Mouse (Mus musculus) lung, embryonic 15.5 days (tissue): ENCODE results near the gene Grm4. TPM values are rescaled to one million over a fixed set of nuclear protein-coding genes. Genes with fewer than 3 reads are reported as not detected.

Source experiments
- ATAC-seq: fragments of 200-750 bp; cut with Nextera tagmentation; 2 replicates; pipeline ENCODE4 v1.8.0; 2017; ENCODE audit warnings: moderate number of reproducible peaks, borderline replicate concordance; ENCODE audit not compliant: low FRiP score, low TSS enrichment; ENCODE audit errors: extremely low read depth
- H3K27ac ChIP-seq: fragments of 300-500 bp; sonication (generic); 2 replicates; pipeline ENCODE4 v1.5.1; 2015; ENCODE audit warnings: moderate library complexity, mild to moderate bottlenecking, inconsistent platforms
- H3K27me3 ChIP-seq: fragments of 300-500 bp; sonication (generic); 2 replicates; pipeline ENCODE4 v1.6.1; 2015; ENCODE audit warnings: inconsistent platforms
- H3K36me3 ChIP-seq: fragments of 300-500 bp; sonication (generic); 2 replicates; pipeline ENCODE4 v1.6.1; 2015; ENCODE audit warnings: inconsistent platforms
- H3K4me1 ChIP-seq: fragments of 300-500 bp; sonication (generic); 2 replicates; pipeline ENCODE4 v1.6.1; 2015; ENCODE audit warnings: inconsistent platforms
- H3K4me2 ChIP-seq: fragments of 300-500 bp; sonication (generic); 2 replicates; pipeline ENCODE4 v1.6.1; 2015; ENCODE audit warnings: inconsistent platforms, mild to moderate bottlenecking, moderate library complexity
- H3K4me3 ChIP-seq: fragments of 300-500 bp; sonication (generic); 2 replicates; pipeline ENCODE4 v1.5.1; 2015; ENCODE audit warnings: mild to moderate bottlenecking, inconsistent platforms
- H3K9ac ChIP-seq: fragments of 300-500 bp; sonication (generic); 2 replicates; pipeline ENCODE4 v1.6.1; 2015; ENCODE audit warnings: inconsistent platforms
- H3K9me3 ChIP-seq: fragments of 300-500 bp; sonication (generic); 2 replicates; pipeline ENCODE4 v1.6.1; 2016; ENCODE audit warnings: inconsistent platforms
- WGBS: fragments of 180-500 bp; shearing (Covaris S2); methylation state at CpG from one replicate; pipeline ENCODE4 v1.1.7; 2015; 5-methylcytosine and 5-hydroxymethylcytosine counted together
- polyA plus RNA-seq: library from polyadenylated mRNA; unstranded; fragments of >200 nt; fragmentation: Nextera tagmentation; extraction: Ambion mirVana; gene quantifications from 2 replicates; pipeline ENCODE4 v1.2.1, GENCODE M21; 2015

Grm4 gene
- polyA plus RNA-seq, 1 experiment from 2014 or later: 0.07 TPM

- Histone ChIP-seq H3K9me3 (no peaks in the 10 kb centered on the region), H3K4me2 (peak overlapping the region; percentile 91), H3K36me3 (peaks cover 9% of the 10 kb centered on the region; the same call in 1 of the 2 replicates), H3K9ac (peak overlapping the region; percentile 78), H3K4me3 (peak overlapping the region; percentile 90), H3K27ac (peak overlapping the region; percentile 98), H3K4me1 (peaks cover 51% of the 10 kb centered on the region), H3K27me3 (no peaks in the 10 kb centered on the region)
- 7% methylated on average over 14 of the region's 14 CpGs for WGBS
- no peak for ATAC-seq
Observed at GRCm38 (mm10) chr17:27557927-27558661, 36.9 kb upstream of the Grm4 start.

GRCm38 (mm10) chr17:27557181-27557926 is 36.2 kb upstream of the Grm4 start:
- no peaks in the 10 kb centered on the region for H3K27me3 ChIP-seq
- H3K36me3 ChIP-seq: peaks cover 9% of the 10 kb centered on the region; the same call in 1 of the 2 replicates
- WGBS: 1% methylated on average over 61 of the region's 75 CpGs
- H3K4me3 ChIP-seq: peak overlapping the region; percentile 90
- H3K27ac ChIP-seq: peak overlapping the region; percentile 98
- no peak; the same call in 1 of the 2 replicates for ATAC-seq
- peaks cover 51% of the 10 kb centered on the region for H3K4me1 ChIP-seq
- peak overlapping the region; percentile 91 for H3K4me2 ChIP-seq
- no peaks in the 10 kb centered on the region for H3K9me3 ChIP-seq
- peak overlapping the region; percentile 78 for H3K9ac ChIP-seq

- WGBS: under 1% methylated on average over 79 of the region's 79 CpGs
- H3K4me1 ChIP-seq: peaks cover 47% of the 10 kb centered on the region
- ATAC-seq: peak; percentile 74
- no peaks in the 10 kb centered on the region for H3K27me3 ChIP-seq
- H3K36me3 ChIP-seq: peaks cover 3% of the 10 kb centered on the region; the same call in 1 of the 2 replicates
- H3K9ac ChIP-seq: peak within 1 kb of the TSS; percentile 78
- peak within 1 kb of the TSS; percentile 98 for H3K27ac ChIP-seq
- no peaks in the 10 kb centered on the region for H3K9me3 ChIP-seq
- peak within 1 kb of the TSS; percentile 90 for H3K4me3 ChIP-seq
- H3K4me2 ChIP-seq: peak within 1 kb of the TSS; percentile 91
Observed at GRCm38 (mm10) chr17:27556315-27557011, 35.3 kb upstream of the Grm4 start, which contains the start of gene Hmga1. TSS of gene Hmga1 (plus strand) at chr17:27556497.

- Histone ChIP-seq H3K27me3 (no peaks in the 10 kb centered on the region), H3K4me2 (peak overlapping the region; percentile 91), H3K9me3 (no peaks in the 10 kb centered on the region), H3K9ac (peak overlapping the region; percentile 51), H3K4me1 (peaks cover 42% of the 10 kb centered on the region), H3K36me3 (no peaks in the 10 kb centered on the region), H3K27ac (peak overlapping the region; percentile 98), H3K4me3 (peak overlapping the region; percentile 90)
- ATAC-seq: peak; percentile 56
- under 1% methylated on average over 55 of the region's 55 CpGs for WGBS
Observed at GRCm38 (mm10) chr17:27555512-27556172, 34.4 kb upstream of the Grm4 start.

GRCm38 (mm10) chr17:27555075-27555511 is 33.9 kb upstream of the Grm4 start:
- H3K9ac ChIP-seq: peak overlapping the region; percentile 51
- H3K4me2 ChIP-seq: peak overlapping the region; percentile 91
- H3K27ac ChIP-seq: peak overlapping the region; percentile 98
- 1% methylated on average over 39 of the region's 39 CpGs for WGBS
- no peaks in the 10 kb centered on the region for H3K36me3 ChIP-seq
- peak overlapping the region; percentile 90 for H3K4me3 ChIP-seq
- no peaks in the 10 kb centered on the region for H3K27me3 ChIP-seq
- ATAC-seq: peak; percentile 39
- H3K4me1 ChIP-seq: peaks cover 42% of the 10 kb centered on the region
- no peaks in the 10 kb centered on the region for H3K9me3 ChIP-seq

GRCm38 (mm10) chr17:27554062-27554960 is 33.1 kb upstream of the Grm4 start:
- Histone ChIP-seq H3K36me3 (no peaks in the 10 kb centered on the region), H3K4me1 (peaks cover 39% of the 10 kb centered on the region), H3K27me3 (no peaks in the 10 kb centered on the region), H3K27ac (peak overlapping the region; percentile 98), H3K9me3 (no peaks in the 10 kb centered on the region), H3K4me3 (peak overlapping the region; percentile 90), H3K9ac (peak overlapping the region; percentile 51), H3K4me2 (peak overlapping the region; percentile 91)
- no peak for ATAC-seq
- 50% methylated on average over 20 of the region's 20 CpGs for WGBS

GRCm38 (mm10) chr17:27552215-27553201 is 31.3 kb upstream of the Grm4 start:
- WGBS: 72% methylated on average over 23 of the region's 23 CpGs
- H3K4me2 ChIP-seq: no peak overlapping the region
- ATAC-seq: no peak
- no peaks in the 10 kb centered on the region for H3K36me3 ChIP-seq
- no peaks in the 10 kb centered on the region for H3K9me3 ChIP-seq
- no peak overlapping the region for H3K27ac ChIP-seq
- peaks cover 24% of the 10 kb centered on the region for H3K4me1 ChIP-seq
- H3K4me3 ChIP-seq: no peak overlapping the region
- no peak overlapping the region for H3K9ac ChIP-seq
- no peaks in the 10 kb centered on the region for H3K27me3 ChIP-seq

- Histone ChIP-seq H3K9ac (no peak overlapping the region), H3K27ac (no peak overlapping the region), H3K9me3 (no peaks in the 10 kb centered on the region), H3K4me3 (no peak overlapping the region), H3K27me3 (no peaks in the 10 kb centered on the region; the same call in 1 of the 2 replicates), H3K4me2 (no peak overlapping the region), H3K36me3 (no peaks in the 10 kb centered on the region), H3K4me1 (peaks cover 24% of the 10 kb centered on the region)
- WGBS: 52% methylated on average over 10 of the region's 10 CpGs
- ATAC-seq: no peak
Observed at GRCm38 (mm10) chr17:27551393-27551940, 30.3 kb upstream of the Grm4 start.

GRCm38 (mm10) chr17:27549234-27549633 is 28.0 kb upstream of the Grm4 start:
- no peak overlapping the region for H3K4me3 ChIP-seq
- no peaks in the 10 kb centered on the region for H3K9me3 ChIP-seq
- H3K4me1 ChIP-seq: peaks cover 4% of the 10 kb centered on the region; the same call in 1 of the 2 replicates
- no peaks in the 10 kb centered on the region for H3K36me3 ChIP-seq
- H3K27me3 ChIP-seq: no peaks in the 10 kb centered on the region; the same call in 1 of the 2 replicates
- WGBS: 58% methylated on average over 8 of the region's 8 CpGs
- no peak overlapping the region for H3K9ac ChIP-seq
- ATAC-seq: no peak
- no peak overlapping the region for H3K4me2 ChIP-seq
- H3K27ac ChIP-seq: no peak overlapping the region
